Mouse (Mus musculus) hindbrain, embryonic 15.5 days (tissue): Measurements from ENCODE around the gene Brinp1. TPM values are rescaled to one million over a fixed set of nuclear protein-coding genes. Genes with fewer than 3 reads are reported as not detected.
"Not testable (repeated sequence)": the region's sequence is repeated elsewhere in the genome, so short reads cannot be mapped to it uniquely, and the experiment has no call there.

ENCODE experiments used
- ATAC-seq: fragments of 200-750 bp; cut with Nextera tagmentation; 2 replicates; pipeline ENCODE4 v1.8.0; 2017; ENCODE audit warnings: low read depth, moderate number of reproducible peaks, moderate TSS enrichment; ENCODE audit not compliant: low FRiP score
- H3K27ac ChIP-seq: fragments of 300-500 bp; sonication (generic); replicated peaks from 2 replicates; pipeline ENCODE4 v1.5.1; 2015; ENCODE audit warnings: mild to moderate bottlenecking, inconsistent platforms
- H3K27me3 ChIP-seq: fragments of 300-500 bp; sonication (generic); 2 replicates; pipeline ENCODE4 v1.6.1; 2015; ENCODE audit warnings: control low read depth, inconsistent platforms
- H3K36me3 ChIP-seq: fragments of 300-500 bp; sonication (generic); 2 replicates; pipeline ENCODE4 v1.6.1; 2015; ENCODE audit warnings: control low read depth, inconsistent platforms
- H3K4me1 ChIP-seq: fragments of 300-500 bp; sonication (generic); replicated peaks from 2 replicates; pipeline ENCODE4 v1.6.1; 2015; ENCODE audit warnings: control low read depth, inconsistent platforms
- H3K4me2 ChIP-seq: fragments of 300-500 bp; sonication (generic); 2 replicates; pipeline ENCODE4 v1.6.1; 2015; ENCODE audit warnings: moderate library complexity, mild to moderate bottlenecking, inconsistent platforms
- H3K4me3 ChIP-seq: fragments of 300-500 bp; sonication (generic); 2 replicates; pipeline ENCODE4 v1.5.1; 2015; ENCODE audit warnings: mild to moderate bottlenecking, inconsistent platforms
- H3K9ac ChIP-seq: fragments of 300-500 bp; sonication (generic); 2 replicates; pipeline ENCODE4 v1.6.1; 2015; ENCODE audit warnings: inconsistent platforms
- H3K9me3 ChIP-seq: fragments of 300-500 bp; sonication (generic); 2 replicates; pipeline ENCODE4 v1.6.1; 2016; ENCODE audit warnings: control low read depth, inconsistent platforms
- WGBS: fragments of 180-500 bp; shearing (Covaris S2); methylation state at CpG from one replicate; pipeline ENCODE4 v1.1.7; 2015; 5-methylcytosine and 5-hydroxymethylcytosine counted together
- polyA plus RNA-seq: library from polyadenylated mRNA; unstranded; fragments of >200 nt; fragmentation: Nextera tagmentation; extraction: Ambion mirVana; gene quantifications from 2 replicates; pipeline ENCODE4 v1.2.1, GENCODE M21; 2015

Brinp1 gene
- polyA plus RNA-seq, 1 experiment from 2014 or later, result 81.2 TPM

GRCm38 (mm10) chr4:68910942-68911341 lies 43.3 kb downstream of the Brinp1 start:
- Histone ChIP-seq H3K4me2 (no peak overlapping the region), H3K9ac (no peak overlapping the region), H3K36me3 (no peaks in the 10 kb centered on the region), H3K9me3 (no peaks in the 10 kb centered on the region), H3K4me3 (no peak overlapping the region), H3K27me3 (no peaks in the 10 kb centered on the region), H3K27ac (no peak overlapping the region), H3K4me1 (peaks cover 8% of the 10 kb centered on the region)
- ATAC-seq, result no peak
- 60% methylated on average over 3 of the region's 3 CpGs for WGBS

- ATAC-seq, result peak; percentile 79
- Histone ChIP-seq H3K9ac (no peak overlapping the region), H3K4me3 (no peak overlapping the region), H3K4me2 (peak overlapping the region; percentile 41), H3K36me3 (no peaks in the 10 kb centered on the region), H3K4me1 (peaks cover 8% of the 10 kb centered on the region), H3K27ac (no peak overlapping the region), H3K27me3 (no peaks in the 10 kb centered on the region), H3K9me3 (no peaks in the 10 kb centered on the region)
- WGBS, result 45% methylated on average over 11 of the region's 11 CpGs
Measured at GRCm38 (mm10) chr4:68906417-68907210, 47.6 kb downstream of the Brinp1 start.

- Histone ChIP-seq H3K9ac (no peak overlapping the region), H3K4me1 (no peaks in the 10 kb centered on the region), H3K27ac (no peak overlapping the region), H3K27me3 (no peaks in the 10 kb centered on the region), H3K4me2 (no peak overlapping the region), H3K4me3 (no peak overlapping the region), H3K9me3 (no peaks in the 10 kb centered on the region), H3K36me3 (no peaks in the 10 kb centered on the region)
- WGBS, result 93% methylated on average over 4 of the region's 4 CpGs
- ATAC-seq, result no peak
Measured at GRCm38 (mm10) chr4:68890526-68890925, 63.7 kb downstream of the Brinp1 start.

DNA sequence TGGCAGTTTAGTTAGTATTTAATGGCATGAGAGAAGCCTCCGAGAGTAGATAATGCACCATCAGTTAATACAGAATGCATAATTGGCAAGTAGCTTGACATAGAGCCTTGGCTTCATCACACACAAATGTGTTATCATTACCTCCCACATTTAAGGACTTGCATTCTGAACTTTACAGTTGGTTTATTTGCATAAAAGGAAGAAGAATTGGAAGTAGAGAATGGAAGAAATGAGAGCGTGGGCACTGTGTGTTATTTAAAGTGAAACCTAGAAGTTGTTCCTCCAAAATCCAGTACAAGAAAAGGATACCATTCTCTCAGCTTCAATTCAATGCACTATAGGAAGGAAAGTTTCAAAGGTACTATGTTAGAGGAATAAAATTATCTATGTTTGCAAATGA lies 67.9 kb downstream of the Brinp1 start:
- 89% methylated on average over 2 of the region's 2 CpGs for WGBS
- Histone ChIP-seq H3K36me3 (no peaks in the 10 kb centered on the region), H3K9ac (no peak overlapping the region), H3K4me3 (no peak overlapping the region), H3K9me3 (no peaks in the 10 kb centered on the region), H3K27ac (no peak overlapping the region), H3K27me3 (no peaks in the 10 kb centered on the region), H3K4me1 (no peaks in the 10 kb centered on the region), H3K4me2 (no peak overlapping the region)
- no peak for ATAC-seq

DNA sequence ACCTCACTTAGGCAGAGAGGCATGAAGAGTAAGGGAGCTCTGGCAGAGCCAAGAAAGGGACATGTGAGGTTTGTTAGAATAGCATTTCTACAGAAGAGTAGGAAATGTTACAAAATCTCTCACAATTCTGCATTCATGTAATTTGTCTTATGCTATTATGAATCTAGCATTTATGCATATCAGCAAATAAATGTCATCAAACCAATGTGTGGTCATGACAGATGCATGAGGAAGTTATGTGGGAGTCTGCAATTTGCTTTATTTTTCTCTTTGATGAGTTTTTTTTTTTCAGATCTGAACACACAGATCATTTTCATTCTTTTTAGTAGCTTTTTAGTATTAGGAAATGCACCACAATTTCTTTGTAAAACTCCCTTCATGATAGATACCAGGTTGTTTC lies 82.2 kb downstream of the Brinp1 start:
- Histone ChIP-seq H3K4me2 (no peak overlapping the region), H3K4me3 (no peak overlapping the region), H3K27ac (no peak overlapping the region), H3K36me3 (no peaks in the 10 kb centered on the region), H3K4me1 (no peaks in the 10 kb centered on the region), H3K9ac (no peak overlapping the region), H3K9me3 (no peaks in the 10 kb centered on the region), H3K27me3 (no peaks in the 10 kb centered on the region)
- no peak for ATAC-seq

- no peak overlapping the region for H3K27ac ChIP-seq
- H3K4me1 ChIP-seq, result no peaks in the 10 kb centered on the region
- no peak overlapping the region for H3K4me3 ChIP-seq
- H3K9ac ChIP-seq, result no peak overlapping the region
- no peak for ATAC-seq
- no peaks in the 10 kb centered on the region for H3K36me3 ChIP-seq
- no peaks in the 10 kb centered on the region for H3K9me3 ChIP-seq
- no peak overlapping the region for H3K4me2 ChIP-seq
- H3K27me3 ChIP-seq, result no peaks in the 10 kb centered on the region
- 80% methylated on average over 4 of the region's 4 CpGs for WGBS
Measured at GRCm38 (mm10) chr4:68865135-68865767, 88.9 kb downstream of the Brinp1 start.

GRCm38 (mm10) chr4:68864668-68865067 lies 89.5 kb downstream of the Brinp1 start:
- Histone ChIP-seq H3K4me1 (no peaks in the 10 kb centered on the region), H3K9me3 (no peaks in the 10 kb centered on the region)

DNA sequence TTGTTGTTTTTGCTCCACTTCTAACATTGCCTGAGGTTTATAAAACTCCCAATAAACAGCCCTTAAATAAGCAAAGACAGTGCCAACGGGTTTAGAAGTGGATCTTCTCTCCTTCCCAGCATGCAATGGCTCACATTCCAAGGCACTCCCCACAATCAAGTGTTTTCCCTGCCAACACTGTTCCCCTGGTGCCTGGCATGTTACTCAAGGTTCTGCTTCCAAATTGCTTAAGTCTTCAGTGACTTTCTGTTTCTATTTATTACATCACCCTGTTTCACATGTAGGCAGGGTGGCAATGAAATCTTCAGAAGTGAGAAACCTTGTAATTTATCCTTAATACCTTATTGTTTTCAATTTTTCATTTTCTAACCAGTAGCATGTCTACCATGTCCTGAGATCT lies 97.3 kb downstream of the Brinp1 start:
- Histone ChIP-seq H3K9me3 (no peaks in the 10 kb centered on the region), H3K27ac (no peak overlapping the region), H3K36me3 (no peaks in the 10 kb centered on the region), H3K4me3 (no peak overlapping the region), H3K4me1 (no peaks in the 10 kb centered on the region), H3K27me3 (no peaks in the 10 kb centered on the region), H3K4me2 (no peak overlapping the region), H3K9ac (no peak overlapping the region)
- 51% methylated on average over 1 of the region's 1 CpGs for WGBS
- ATAC-seq, result no peak

More at GRCm38 (mm10) chr4:68864668-68865067, 89.5 kb downstream of the Brinp1 start:
- 95% methylated on average over 2 of the region's 2 CpGs for WGBS
- H3K27ac ChIP-seq, result no peak overlapping the region
- no peaks in the 10 kb centered on the region for H3K36me3 ChIP-seq
- ATAC-seq, result no peak
- no peak overlapping the region for H3K4me2 ChIP-seq
- no peak overlapping the region for H3K9ac ChIP-seq
- H3K27me3 ChIP-seq, result no peaks in the 10 kb centered on the region
- no peak overlapping the region for H3K4me3 ChIP-seq

DNA sequence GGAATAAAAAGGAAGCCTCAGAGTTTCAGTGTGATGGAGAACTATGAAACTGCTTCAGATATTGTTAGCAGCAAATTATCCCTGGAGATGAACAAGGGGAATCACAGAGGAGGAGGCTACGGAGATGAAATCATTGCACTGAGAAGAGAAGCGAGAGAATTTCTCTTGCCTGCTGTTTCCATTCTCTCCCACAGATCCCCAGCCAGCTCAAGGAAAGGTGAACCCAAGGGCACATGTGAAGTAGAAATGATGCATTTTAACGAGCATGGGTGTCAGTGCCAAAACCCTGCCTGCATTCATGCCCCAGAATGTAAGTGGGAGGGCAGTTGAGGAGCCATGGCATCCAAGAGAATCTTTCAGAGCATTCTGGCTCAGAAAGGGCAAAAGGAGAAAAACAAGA lies 104.5 kb downstream of the Brinp1 start:
- no peaks in the 10 kb centered on the region for H3K9me3 ChIP-seq
- H3K27me3 ChIP-seq, result no peaks in the 10 kb centered on the region
- H3K4me3 ChIP-seq, result no peak overlapping the region
- ATAC-seq, result no peak
- H3K4me1 ChIP-seq, result 0 out of 2 replicates have a peak, but pooled peaks cover 9% of the 10 kb centered on the region
- H3K4me2 ChIP-seq, result no peak overlapping the region
- 29% methylated on average over 3 of the region's 3 CpGs for WGBS
- H3K27ac ChIP-seq, result peak overlapping the region; percentile 49
- H3K9ac ChIP-seq, result no peak overlapping the region
- no peaks in the 10 kb centered on the region for H3K36me3 ChIP-seq

DNA sequence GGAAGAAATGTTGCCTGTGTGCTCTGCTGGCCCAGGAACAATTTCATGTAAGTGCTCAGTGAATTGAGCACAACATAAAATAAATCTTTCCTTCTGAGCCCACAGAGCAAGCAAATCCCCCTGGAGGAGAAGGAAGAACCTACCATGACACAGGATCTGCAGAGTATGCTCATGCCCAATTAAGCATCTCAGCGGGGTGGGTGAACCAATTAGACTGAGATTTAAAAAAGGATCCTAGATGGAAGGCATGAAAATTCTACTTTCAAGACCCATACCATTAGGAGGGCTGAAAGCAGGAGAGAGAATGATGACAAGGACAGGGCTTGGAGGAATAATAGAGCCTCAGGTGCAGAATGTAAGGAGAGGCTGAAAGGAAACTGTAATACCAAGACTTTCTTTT lies 107.2 kb downstream of the Brinp1 start:
- no peak overlapping the region for H3K9ac ChIP-seq
- 49% methylated on average over 1 of the region's 1 CpGs for WGBS
- no peak overlapping the region for H3K4me3 ChIP-seq
- H3K27me3 ChIP-seq, result no peaks in the 10 kb centered on the region
- no peak overlapping the region for H3K4me2 ChIP-seq
- H3K9me3 ChIP-seq, result no peaks in the 10 kb centered on the region
- H3K27ac ChIP-seq, result no peak overlapping the region
- 0 out of 2 replicates have a peak, but pooled peaks have one; percentile 28 for ATAC-seq
- no peaks in the 10 kb centered on the region for H3K36me3 ChIP-seq
- H3K4me1 ChIP-seq, result 0 out of 2 replicates have a peak, but pooled peaks cover 9% of the 10 kb centered on the region

DNA sequence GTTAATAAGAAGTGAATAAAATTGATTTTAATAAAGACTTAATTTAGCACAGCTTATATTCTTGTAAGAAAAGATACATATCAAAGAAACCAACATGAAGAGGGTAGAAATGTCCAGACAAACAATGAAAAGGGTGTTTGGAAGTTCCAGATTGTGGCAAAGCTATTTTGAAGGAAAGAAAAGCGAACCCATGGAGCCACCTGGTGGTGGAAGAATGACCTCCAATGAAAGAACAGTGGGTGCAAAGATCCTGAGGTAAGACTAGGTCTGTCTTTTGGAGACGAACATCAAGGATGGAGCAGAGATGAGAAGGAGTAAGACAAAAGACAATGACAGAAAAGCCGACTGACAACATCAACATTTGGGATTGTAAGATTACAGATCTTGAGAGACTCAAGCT lies 108.2 kb downstream of the Brinp1 start:
- H3K4me1 ChIP-seq, result 0 out of 2 replicates have a peak, but pooled peaks cover 9% of the 10 kb centered on the region
- 54% methylated on average over 3 of the region's 3 CpGs for WGBS
- no peak overlapping the region for H3K27ac ChIP-seq
- no peaks in the 10 kb centered on the region for H3K9me3 ChIP-seq
- no peaks in the 10 kb centered on the region for H3K27me3 ChIP-seq
- no peak overlapping the region for H3K9ac ChIP-seq
- no peak overlapping the region for H3K4me3 ChIP-seq
- H3K4me2 ChIP-seq, result no peak overlapping the region
- H3K36me3 ChIP-seq, result no peaks in the 10 kb centered on the region
- no peak for ATAC-seq

- H3K4me3 ChIP-seq, H3K27ac ChIP-seq, ATAC-seq, H3K4me2 ChIP-seq, H3K27me3 ChIP-seq, H3K9ac ChIP-seq, H3K9me3 ChIP-seq, H3K4me1 ChIP-seq, H3K36me3 ChIP-seq: not testable (repeated sequence)
Measured at GRCm38 (mm10) chr4:68813997-68814396, 140.2 kb downstream of the Brinp1 start.
